Mouse (Mus musculus) embryo, embryonic 11.5 days (tissue): ENCODE results near the gene Psmd11.
"Not testable (repeated sequence)": the region's sequence is repeated elsewhere in the genome, so short reads cannot be mapped to it uniquely, and the experiment has no call there.

Experiments
- DNase-seq: peaks from one replicate; pipeline ENCODE4 v3.0.0-alpha.2; 2012; ENCODE audit warnings: low read depth, low spot score

Gene Psmd11

GRCm38 (mm10) chr11:80429009-80429475 is 627 bp downstream of the Psmd11 start:
- DNase-seq, result no peak

- no peak for DNase-seq
Measured at GRCm38 (mm10) chr11:80429500-80430166, 1.2 kb downstream of the Psmd11 start.

GRCm38 (mm10) chr11:80430366-80430910 is 2.0 kb downstream of the Psmd11 start:
- no peak for DNase-seq

- DNase-seq, result no peak
Measured at GRCm38 (mm10) chr11:80446916-80447315, 18.5 kb downstream of the Psmd11 start.

- DNase-seq, result no peak
Measured at GRCm38 (mm10) chr11:80449859-80450258, 21.4 kb downstream of the Psmd11 start.

GRCm38 (mm10) chr11:80452242-80452641 is 23.8 kb downstream of the Psmd11 start:
- no peak for DNase-seq

GRCm38 (mm10) chr11:80453198-80453597 is 24.8 kb downstream of the Psmd11 start:
- DNase-seq, result no peak

- not testable (repeated sequence) for DNase-seq
Measured at GRCm38 (mm10) chr11:80463605-80464130, 35.3 kb downstream of the Psmd11 start.

- no peak for DNase-seq
Measured at GRCm38 (mm10) chr11:80471836-80472605, 43.6 kb downstream of the Psmd11 start.

- DNase-seq, result no peak
Measured at GRCm38 (mm10) chr11:80474175-80474691, 45.8 kb downstream of the Psmd11 start.

GRCm38 (mm10) chr11:80474846-80475245 is 46.4 kb downstream of the Psmd11 start:
- DNase-seq, result no peak

GRCm38 (mm10) chr11:80475544-80475943 is 47.1 kb downstream of the Psmd11 start:
- no peak for DNase-seq

GRCm38 (mm10) chr11:80476222-80477189 is 48.1 kb downstream of the Psmd11 start, which contains the start of gene Cdk5r1:
Gene Cdk5r1, plus strand, starts transcription at chr11:80477023.
- peak; percentile 90 for DNase-seq

GRCm38 (mm10) chr11:80477341-80478199 is 49.2 kb downstream of the Psmd11 start:
- DNase-seq, result no peak

GRCm38 (mm10) chr11:80478694-80479412 is 50.4 kb downstream of the Psmd11 start:
- no peak for DNase-seq

GRCm38 (mm10) chr11:80479425-80479824 is 51.0 kb downstream of the Psmd11 start:
- DNase-seq, result no peak

- no peak for DNase-seq
Measured at GRCm38 (mm10) chr11:80479906-80480866, 51.8 kb downstream of the Psmd11 start.

GRCm38 (mm10) chr11:80481409-80482050 is 53.1 kb downstream of the Psmd11 start:
- no peak for DNase-seq
